Mouse (Mus musculus): ENCODE results near the gene Spag17.

Spag17 gene

DNA sequence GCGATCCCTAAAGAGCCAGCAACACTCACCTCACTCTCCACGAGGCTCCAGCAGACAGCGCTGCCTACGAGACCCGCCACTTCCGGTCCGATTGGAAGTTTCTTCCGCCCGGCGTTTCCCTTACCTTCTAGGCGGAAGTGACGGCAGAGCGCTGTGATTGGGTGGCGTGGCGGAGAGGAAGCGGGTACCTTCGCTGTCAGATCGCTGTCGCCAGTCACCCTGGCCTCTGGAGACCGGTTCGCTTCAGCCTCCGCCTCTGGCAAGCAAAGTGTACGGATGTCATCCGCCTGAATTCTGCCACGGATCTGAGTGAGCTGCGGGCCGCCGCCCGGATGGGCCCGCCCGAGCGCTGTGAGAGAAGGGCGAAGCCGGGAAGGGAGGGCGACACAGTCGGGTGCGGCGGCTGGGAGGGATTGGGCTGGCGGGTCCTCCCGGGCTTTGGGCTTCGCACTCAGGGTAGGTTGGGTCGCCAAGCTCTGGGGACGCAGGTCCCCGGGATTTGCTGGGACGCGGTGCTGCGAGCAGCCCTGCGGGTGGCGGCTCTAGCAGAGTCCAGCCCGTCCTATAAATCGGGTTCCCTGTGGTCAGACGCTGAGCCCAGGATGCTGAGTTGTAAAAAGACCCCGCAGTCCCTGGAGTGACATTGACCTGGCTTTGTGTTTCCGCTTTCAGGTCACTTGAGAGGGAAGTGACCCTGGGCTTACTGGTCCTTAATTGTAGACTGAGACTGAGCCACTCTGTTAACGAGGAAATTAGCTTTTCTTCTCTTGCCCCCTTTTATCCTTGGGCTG lies 277.3 kb downstream of the Spag17 start, which contains the start of the genes Gdap2 and Wdr3:
Gene Gdap2, plus strand, starts transcription at position 67 of the 791 bp plus-strand sequence.
Gene Wdr3, minus strand, starts transcription at position 93 of the 791 bp plus-strand sequence.
- peak; percentile 91 for DNase-seq (ENCODE audit: low read depth, low spot score)

GRCm38 (mm10) chr3:100163556-100163955 lies 278.4 kb downstream of the Spag17 start:
- DNase-seq (ENCODE audit: low read depth, low spot score) = no peak

DNA sequence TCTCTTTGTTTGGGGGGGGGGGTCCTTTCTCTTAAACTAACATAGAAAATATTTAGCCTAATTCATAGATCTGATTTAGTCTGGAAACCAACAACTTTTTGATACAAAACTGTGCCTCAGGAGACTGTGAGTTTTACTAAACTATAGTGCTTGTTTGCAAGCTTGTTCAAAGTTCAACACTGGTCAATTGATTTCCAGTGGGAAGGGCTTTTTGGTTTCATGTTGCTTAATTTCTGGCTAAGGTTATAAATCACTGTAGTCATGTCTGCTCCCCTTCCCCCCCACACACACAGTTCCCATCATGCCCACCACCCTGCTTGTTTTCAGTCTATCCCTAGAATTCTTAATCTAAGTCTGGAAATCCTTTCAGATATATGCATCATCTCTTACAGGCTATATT lies 279.8 kb downstream of the Spag17 start:
- no peak for DNase-seq (ENCODE audit: low read depth, low spot score)

GRCm38 (mm10) chr3:100176031-100176430 lies 290.8 kb downstream of the Spag17 start:
- no peak for DNase-seq (ENCODE audit: low read depth, low spot score)

GRCm38 (mm10) chr3:100180471-100180870 lies 295.3 kb downstream of the Spag17 start:
- DNase-seq (ENCODE audit: low read depth, low spot score) = no peak

DNA sequence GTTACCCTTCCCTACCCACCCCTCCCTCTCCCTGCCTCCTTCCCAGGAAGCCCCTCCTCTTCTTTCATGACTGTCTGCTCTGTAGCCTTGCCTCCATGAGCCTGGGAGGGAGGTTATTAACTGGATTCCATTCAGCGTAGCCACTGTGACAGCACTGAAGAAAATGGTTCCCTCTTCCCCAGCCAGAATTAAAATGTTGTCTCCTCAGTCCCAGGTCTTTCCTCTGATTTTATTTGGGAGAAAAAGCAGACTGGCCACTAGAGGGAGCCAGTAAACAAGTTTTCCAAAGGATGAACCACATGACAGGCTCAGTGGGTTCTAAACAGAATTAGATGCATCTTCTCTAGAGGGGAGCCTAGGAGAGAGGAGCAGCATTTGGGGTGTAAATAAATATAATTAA lies 304.2 kb downstream of the Spag17 start:
- DNase-seq (ENCODE audit: low read depth, low spot score) = peak; percentile 72

DNA sequence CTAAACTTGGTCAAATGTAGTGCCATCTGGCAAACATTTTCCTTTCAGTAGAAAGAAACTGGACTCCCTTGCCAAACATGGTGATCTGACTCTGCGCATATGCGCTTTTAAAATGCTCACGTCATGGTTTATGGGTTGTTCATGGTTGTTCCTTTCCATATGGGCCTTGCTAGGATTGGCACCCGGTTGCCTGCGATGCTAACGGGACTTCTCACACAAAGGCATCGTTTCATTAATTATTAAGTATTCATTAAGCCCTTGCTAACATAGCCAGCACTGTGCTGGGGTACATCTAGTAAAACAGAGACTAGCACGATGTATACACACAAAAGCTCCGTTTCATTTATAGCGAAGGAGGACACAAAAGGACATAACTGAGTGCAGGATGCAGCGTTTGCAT lies 304.7 kb downstream of the Spag17 start:
- no peak for DNase-seq (ENCODE audit: low read depth, low spot score)
